Mouse (Mus musculus) cerebellum, adult 2 months (tissue): Measurements from ENCODE around the gene Gpi1. TPM values are rescaled to one million over a fixed set of nuclear protein-coding genes. Genes with fewer than 3 reads are reported as not detected.

Experiments
- DNase-seq, 2 experiments: peaks; one replicate each; pipeline ENCODE4 v3.0.0; 2021
- H3K27ac ChIP-seq: fragments of 200-500 bp; 2 replicates; pipeline ENCODE4 v1.5.1; 2012; ENCODE audit warnings: low read length, control low read depth, inconsistent platforms; ENCODE audit not compliant: insufficient read depth
- H3K27me3 ChIP-seq: fragments of 200-500 bp; 2 replicates; pipeline ENCODE4 v1.6.1; 2012; ENCODE audit warnings: inconsistent platforms, mild to moderate bottlenecking, low read length, moderate library complexity; ENCODE audit not compliant: control insufficient read depth, insufficient read depth
- H3K4me1 ChIP-seq: fragments of 200-500 bp; 2 replicates; pipeline ENCODE4 v1.6.1; 2011; ENCODE audit warnings: low read length; ENCODE audit not compliant: control insufficient read depth, insufficient read depth
- H3K4me3 ChIP-seq: fragments of 200-500 bp; replicated peaks from 2 replicates; pipeline ENCODE3; 2011; ENCODE audit warnings: mild to moderate bottlenecking, low read depth, low read length, control low read depth; ENCODE audit not compliant: insufficient read depth
- CTCF ChIP-seq: fragments of 200-500 bp; IDR thresholded peaks from 2 replicates; pipeline ENCODE4 v1.5.1; 2011; ENCODE audit warnings: low read depth, mild to moderate bottlenecking, control low read depth, low read length, moderate library complexity, borderline replicate concordance; ENCODE audit not compliant: insufficient read depth
- POLR2A ChIP-seq: fragments of 200-500 bp; IDR thresholded peaks from 2 replicates; pipeline ENCODE4 v1.6.1; 2011; ENCODE audit warnings: low read length, control low read depth, borderline replicate concordance; ENCODE audit not compliant: insufficient read depth
- WGBS: fragments of 180-500 bp; shearing (Covaris S2); methylation state at CpG from one replicate; pipeline ENCODE4 v1.1.7; 2018; 5-methylcytosine and 5-hydroxymethylcytosine counted together
- polyA plus RNA-seq: library from polyadenylated mRNA; depleted of rRNA; stranded (reverse); fragments of >200 nt; gene quantifications from 2 replicates; pipeline ENCODE4 v1.2.3, GENCODE M21; 2012

Gene Gpi1
- polyA plus RNA-seq, 1 experiment, result 659 TPM

- Histone ChIP-seq H3K4me3 (no peak overlapping the region), H3K27me3 (no peaks in the 10 kb centered on the region; the same call in 1 of the 2 replicates), H3K27ac (no peak overlapping the region), H3K4me1 (no peaks in the 10 kb centered on the region)
- 82% methylated on average over 9 of the region's 9 CpGs for WGBS
- TF ChIP-seq CTCF (no peak), POLR2A (no peak)
- no peak for DNase-seq
Measured at GRCm38 (mm10) chr7:34257279-34257678, 27.1 kb upstream of the Gpi1 start.

GRCm38 (mm10) chr7:34255916-34256315, 25.8 kb upstream of the Gpi1 start:
- TF ChIP-seq CTCF (no peak), POLR2A (no peak)
- no peak overlapping the region for H3K4me3 ChIP-seq
- 88% methylated on average over 1 of the region's 1 CpGs for WGBS
- H3K27ac ChIP-seq, result no peak overlapping the region
- H3K27me3 ChIP-seq, result no peaks in the 10 kb centered on the region
- no peak for DNase-seq
- no peaks in the 10 kb centered on the region; the same call in 1 of the 2 replicates for H3K4me1 ChIP-seq

- Histone ChIP-seq H3K4me3 (no peak overlapping the region), H3K27me3 (no peaks in the 10 kb centered on the region), H3K4me1 (no peaks in the 10 kb centered on the region; the same call in 1 of the 2 replicates), H3K27ac (no peak overlapping the region)
- 81% methylated on average over 3 of the region's 3 CpGs for WGBS
- TF ChIP-seq CTCF (no peak), POLR2A (no peak)
- DNase-seq, result no peak
Measured at GRCm38 (mm10) chr7:34255137-34255536, 25.0 kb upstream of the Gpi1 start.

- 80% methylated on average over 2 of the region's 2 CpGs for WGBS
- peak; percentile 32 to 45 for DNase-seq
- no peaks in the 10 kb centered on the region for H3K27me3 ChIP-seq
- H3K27ac ChIP-seq, result no peak overlapping the region
- H3K4me1 ChIP-seq, result no peaks in the 10 kb centered on the region; the same call in 1 of the 2 replicates
- TF ChIP-seq CTCF (0 out of 2 replicates have a peak, but pooled peaks have one; percentile 10), POLR2A (no peak)
- H3K4me3 ChIP-seq, result no peak overlapping the region
Measured at GRCm38 (mm10) chr7:34252030-34252429, 21.9 kb upstream of the Gpi1 start.

GRCm38 (mm10) chr7:34250738-34251137, 20.6 kb upstream of the Gpi1 start, which contains the start of gene Gm6096:
Gm6096 (plus strand) TSS chr7:34251038.
- H3K4me3 ChIP-seq, result no peak within 1 kb of the TSS
- 92% methylated on average over 7 of the region's 7 CpGs for WGBS
- H3K27ac ChIP-seq, result 0 out of 2 replicates have a peak within 1 kb of the TSS, but pooled peaks have one; percentile 13
- no peak for TF ChIP-seq CTCF
- no peak for TF ChIP-seq POLR2A
- H3K4me1 ChIP-seq, result no peaks in the 10 kb centered on the region; the same call in 1 of the 2 replicates
- H3K27me3 ChIP-seq, result no peaks in the 10 kb centered on the region
- no peak for DNase-seq

- 92% methylated on average over 3 of the region's 3 CpGs for WGBS
- no peak for DNase-seq
- H3K4me3 ChIP-seq, result no peak overlapping the region
- no peaks in the 10 kb centered on the region for H3K27me3 ChIP-seq
- no peak for TF ChIP-seq POLR2A
- no peak for TF ChIP-seq CTCF
- no peak overlapping the region for H3K27ac ChIP-seq
- no peaks in the 10 kb centered on the region; the same call in 1 of the 2 replicates for H3K4me1 ChIP-seq
Measured at GRCm38 (mm10) chr7:34246870-34247499, 16.8 kb upstream of the Gpi1 start.

GRCm38 (mm10) chr7:34242176-34242575, 12.0 kb upstream of the Gpi1 start:
- Histone ChIP-seq H3K4me1 (peaks cover 4% of the 10 kb centered on the region), H3K27me3 (no peaks in the 10 kb centered on the region), H3K27ac (peak overlapping the region; percentile 26; the same call in 1 of the 2 replicates), H3K4me3 (no peak overlapping the region)
- WGBS, result 7% methylated on average over 11 of the region's 11 CpGs
- peak; percentile 80 to 84 for DNase-seq
- no peak for TF ChIP-seq POLR2A
- TF ChIP-seq CTCF, result peak; percentile 12; the same call in 1 of the 2 replicates

GRCm38 (mm10) chr7:34238086-34238485, 8.0 kb upstream of the Gpi1 start:
- Histone ChIP-seq H3K4me1 (peaks cover 4% of the 10 kb centered on the region), H3K4me3 (no peak overlapping the region), H3K27me3 (no peaks in the 10 kb centered on the region), H3K27ac (peak overlapping the region; percentile 35)
- WGBS, result 44% methylated on average over 5 of the region's 5 CpGs
- TF ChIP-seq CTCF (no peak), POLR2A (no peak)
- DNase-seq, result no peak
